Mouse (Mus musculus) cerebellum, postnatal 4 days (tissue): ENCODE measurements around the gene Tlr5.

Experiments used
- DNase-seq, 2 experiments: peaks; one replicate each; pipeline ENCODE4 v3.0.0; 2022; ENCODE audit warnings: low spot score in 2 of 2, mixed read lengths in 1 of 2

The Tlr5 gene

GRCm38 (mm10) chr1:182954287-182955046 lies at the start of gene Tlr5:
TSS of gene Tlr5 (plus strand) at chr1:182954788.
- no peak for DNase-seq

GRCm38 (mm10) chr1:182905669-182906068 lies 48.9 kb upstream of the Tlr5 start:
- DNase-seq: no peak

- DNase-seq: peak; percentile 55 to 72
These were observed 46.2 kb upstream of the Tlr5 start for GRCm38 (mm10) chr1:182908050-182909036.

GRCm38 (mm10) chr1:182909066-182909465 lies 45.5 kb upstream of the Tlr5 start:
- DNase-seq: no peak

- no peak for DNase-seq
These were observed 45.0 kb upstream of the Tlr5 start for GRCm38 (mm10) chr1:182909596-182909995.

- no peak for DNase-seq
These were observed 42.0 kb upstream of the Tlr5 start for GRCm38 (mm10) chr1:182912591-182912990.

- no peak for DNase-seq
These were observed 40.3 kb upstream of the Tlr5 start for GRCm38 (mm10) chr1:182914121-182914908.

GRCm38 (mm10) chr1:182916166-182916565 lies 38.4 kb upstream of the Tlr5 start:
- no peak for DNase-seq

- no peak for DNase-seq
These were observed 35.8 kb upstream of the Tlr5 start for GRCm38 (mm10) chr1:182918718-182919346.

GRCm38 (mm10) chr1:182922824-182923223 lies 31.8 kb upstream of the Tlr5 start:
- no peak for DNase-seq

GRCm38 (mm10) chr1:182926465-182926864 lies 28.1 kb upstream of the Tlr5 start:
- DNase-seq: no peak

GRCm38 (mm10) chr1:182927878-182928851 lies 26.4 kb upstream of the Tlr5 start:
- no peak for DNase-seq

GRCm38 (mm10) chr1:182935469-182935868 lies 19.1 kb upstream of the Tlr5 start:
- no peak for DNase-seq

GRCm38 (mm10) chr1:182937486-182938120 lies 17.0 kb upstream of the Tlr5 start:
- no peak for DNase-seq

GRCm38 (mm10) chr1:182941921-182942320 lies 12.7 kb upstream of the Tlr5 start:
- no peak for DNase-seq

GRCm38 (mm10) chr1:182943911-182944310 lies 10.7 kb upstream of the Tlr5 start:
- no peak for DNase-seq

- no peak for DNase-seq
These were observed 9.9 kb upstream of the Tlr5 start for GRCm38 (mm10) chr1:182944638-182945037.

GRCm38 (mm10) chr1:182945561-182945960 lies 9.0 kb upstream of the Tlr5 start:
- DNase-seq: no peak

- no peak for DNase-seq
These were observed 3.3 kb upstream of the Tlr5 start for GRCm38 (mm10) chr1:182951298-182951697.

GRCm38 (mm10) chr1:182953165-182953564 lies 1.4 kb upstream of the Tlr5 start:
- no peak for DNase-seq
